Mouse (Mus musculus): ENCODE measurements around the gene Tspan13. TPM values are rescaled to one million over a fixed set of nuclear protein-coding genes. Genes with fewer than 3 reads are reported as not detected.

Gene Tspan13
- total RNA-seq, 2 experiments from 2014 or later, result 25.0 to 28.6 TPM

DNA sequence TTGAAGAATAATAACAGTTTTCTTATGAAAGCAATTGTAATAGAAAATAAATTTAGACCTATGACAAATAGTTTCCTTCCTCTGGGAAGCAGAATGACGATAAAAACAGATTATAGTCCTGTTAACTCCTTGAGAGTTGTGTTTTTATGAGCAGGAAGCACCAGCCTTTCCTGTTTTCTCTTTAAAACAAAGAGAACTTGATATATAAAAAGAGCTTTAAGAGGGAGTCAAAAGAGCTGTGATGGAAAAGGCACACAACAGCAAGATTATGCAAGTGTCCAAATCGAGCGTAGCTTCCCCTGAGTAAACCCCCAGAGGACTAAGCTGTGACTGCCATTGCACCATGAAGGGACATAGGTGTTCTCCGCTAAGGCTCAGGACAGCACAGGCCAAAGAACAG, 9.9 kb downstream of the Tspan13 start:
- DNase-seq (ENCODE audit: low spot score in 2 of 2), result no peak

DNA sequence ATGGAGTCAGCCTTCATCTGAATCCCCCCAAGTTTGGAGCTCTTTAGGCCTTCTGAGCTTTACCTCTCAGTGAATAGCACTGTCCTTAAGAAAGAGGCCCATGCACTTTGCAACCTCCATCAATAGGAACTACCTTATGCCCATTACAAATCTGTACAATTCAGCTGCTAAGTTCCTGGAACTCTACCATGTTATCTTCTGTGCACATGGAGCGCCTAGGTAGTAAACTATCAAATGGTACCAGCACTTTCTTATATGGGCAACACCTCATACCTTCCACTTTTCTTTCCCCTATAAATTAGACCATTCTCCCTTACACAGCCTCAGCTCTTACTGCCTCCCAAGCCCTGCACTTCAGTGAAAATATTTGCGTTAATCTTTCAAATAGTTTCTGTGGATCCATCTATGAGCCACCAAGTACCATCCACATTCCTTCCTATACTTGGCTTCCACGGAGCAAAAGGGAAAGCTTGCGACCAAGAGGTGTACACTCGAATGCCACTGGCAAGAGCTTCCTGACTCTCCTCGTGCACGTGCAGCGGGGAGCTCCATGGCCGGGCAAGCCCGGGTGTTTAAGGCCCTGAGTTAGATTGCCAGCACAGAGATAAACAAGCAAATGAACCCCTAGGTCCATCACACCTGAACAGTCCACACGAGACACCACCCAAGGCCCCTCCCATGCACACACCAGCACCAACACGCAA, 11.5 kb downstream of the Tspan13 start:
- DNase-seq (ENCODE audit: low spot score in 2 of 2), result no peak

DNA sequence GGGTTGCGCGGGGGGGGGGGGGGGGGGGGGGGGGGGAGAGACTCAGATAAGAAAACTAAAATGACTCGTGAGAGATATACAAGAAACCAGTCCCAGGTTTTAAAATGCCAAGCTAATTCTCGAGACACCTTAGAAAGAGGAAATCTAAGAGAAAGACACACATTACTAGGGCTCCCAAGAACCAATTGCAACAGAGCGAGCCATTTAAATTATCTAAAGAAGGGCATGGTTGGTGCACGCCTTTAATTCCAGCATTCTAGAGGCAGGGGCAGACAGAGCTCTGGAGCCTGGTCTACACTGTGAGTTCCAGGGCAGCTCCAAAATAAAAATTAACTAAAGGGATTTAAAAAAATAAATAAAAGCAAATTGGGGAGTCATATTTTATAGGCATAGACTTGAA, 12.6 kb downstream of the Tspan13 start:
- no peak for DNase-seq (ENCODE audit: low spot score in 2 of 2)

DNA sequence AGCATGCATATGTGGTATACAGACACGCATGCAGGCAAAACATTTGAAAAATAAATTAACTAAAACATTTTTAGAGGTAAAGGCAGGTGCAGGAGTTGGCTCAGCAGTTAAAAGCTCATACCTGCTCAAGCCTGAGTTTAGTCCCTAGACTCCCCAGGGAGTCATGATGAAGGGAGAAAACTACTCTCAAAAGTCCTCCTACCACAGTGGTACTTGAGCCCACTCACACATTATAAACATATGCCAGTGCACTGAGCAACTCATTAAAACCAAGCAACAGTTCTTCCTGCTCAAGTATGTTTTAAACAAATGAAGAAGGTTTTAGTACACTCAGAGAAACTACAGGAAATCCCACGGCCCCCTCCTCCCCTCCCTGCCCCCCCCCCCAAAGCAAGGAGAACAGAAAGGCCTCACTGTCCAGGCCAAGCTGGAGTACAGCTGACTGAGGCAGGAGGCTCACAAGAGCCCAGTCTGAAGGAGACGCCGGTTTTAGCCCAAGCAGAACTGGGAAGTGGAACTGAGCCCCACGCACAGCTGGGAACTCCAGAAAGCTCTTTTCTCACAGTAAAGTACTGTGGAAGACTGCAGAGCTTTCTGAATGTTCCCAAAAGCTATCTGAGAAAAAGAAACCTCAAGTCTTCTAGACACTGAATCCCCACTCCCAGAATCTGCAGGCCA, 13.2 kb downstream of the Tspan13 start:
- DNase-seq (ENCODE audit: low spot score in 2 of 2), result no peak

DNA sequence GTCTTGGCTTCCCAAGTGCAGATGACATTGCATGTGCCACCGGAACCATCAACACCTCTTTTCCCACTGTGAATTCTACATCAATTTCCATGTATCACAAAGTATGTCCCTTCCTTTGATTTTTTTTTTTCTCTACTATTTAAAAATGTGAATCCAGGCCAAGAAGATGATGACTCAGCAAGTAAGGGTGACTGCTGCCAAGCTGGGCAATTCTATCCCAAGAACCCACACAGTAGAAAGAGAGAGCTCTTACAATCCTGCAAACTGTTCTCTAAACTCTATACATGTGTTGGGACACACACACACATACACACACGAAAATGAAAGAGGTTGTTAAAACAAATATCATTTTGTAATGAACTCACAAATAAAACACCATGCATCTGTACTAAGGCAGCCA, 15.1 kb downstream of the Tspan13 start:
- no peak for DNase-seq (ENCODE audit: low spot score in 2 of 2)

DNA sequence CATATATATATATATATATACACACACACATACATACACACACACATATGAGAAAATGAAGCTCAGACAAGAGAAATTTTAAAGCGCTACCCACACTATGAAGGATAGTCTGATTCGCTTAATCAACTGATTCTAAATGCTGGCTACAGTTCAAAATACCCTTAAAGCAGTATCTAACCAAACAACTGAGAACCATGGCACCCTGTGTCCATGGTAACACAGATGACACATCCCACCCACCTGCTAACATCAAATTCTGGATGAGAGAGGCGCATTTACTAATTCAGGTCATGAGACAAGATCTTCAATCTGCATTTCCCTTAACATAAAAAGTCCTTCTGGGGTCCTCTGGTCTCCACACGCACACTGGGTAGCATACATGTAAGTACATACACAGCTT, 16.2 kb downstream of the Tspan13 start:
- no peak for DNase-seq (ENCODE audit: low spot score in 2 of 2)

DNA sequence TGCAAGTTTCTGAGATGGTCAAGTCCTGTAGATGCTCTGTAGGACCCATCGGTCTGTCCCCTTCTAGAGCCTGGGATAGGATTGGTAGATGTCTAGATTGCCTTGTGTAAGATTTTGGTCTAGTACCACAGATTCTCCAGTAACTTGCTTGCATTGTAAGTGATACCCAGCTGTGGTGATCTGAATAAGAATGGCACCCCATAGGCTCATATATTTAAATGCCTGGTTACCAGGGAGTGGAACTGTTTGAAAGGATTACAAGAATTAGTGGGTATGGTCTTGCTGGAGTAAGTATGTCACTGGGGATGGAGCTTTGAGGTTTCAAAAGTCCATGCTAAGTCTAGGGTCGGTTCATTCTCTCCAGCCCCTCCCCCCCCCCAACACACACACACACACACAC, 21.6 kb downstream of the Tspan13 start:
- DNase-seq (ENCODE audit: low spot score in 2 of 2), result no peak

DNA sequence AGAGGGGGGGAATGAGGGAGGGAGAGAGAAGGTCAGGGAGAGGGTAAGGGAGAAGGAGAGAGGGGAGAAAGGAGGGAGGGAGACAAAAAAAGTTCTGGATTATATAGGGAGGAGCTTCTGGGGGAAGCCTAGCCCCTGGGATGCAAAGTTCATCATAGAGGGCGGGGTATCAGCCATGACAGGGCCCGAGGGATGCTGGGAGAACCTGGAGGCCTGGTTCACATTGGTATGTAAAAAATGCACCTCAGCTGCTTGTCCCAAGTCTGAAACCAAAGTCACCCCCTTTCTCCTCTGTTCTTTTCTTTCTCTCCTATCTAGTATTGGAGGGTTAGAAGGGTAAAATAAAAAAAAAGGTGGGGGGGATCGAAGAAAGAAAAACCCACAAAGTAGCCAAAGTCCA, 22.2 kb downstream of the Tspan13 start:
- DNase-seq (ENCODE audit: low spot score in 2 of 2), result no peak

DNA sequence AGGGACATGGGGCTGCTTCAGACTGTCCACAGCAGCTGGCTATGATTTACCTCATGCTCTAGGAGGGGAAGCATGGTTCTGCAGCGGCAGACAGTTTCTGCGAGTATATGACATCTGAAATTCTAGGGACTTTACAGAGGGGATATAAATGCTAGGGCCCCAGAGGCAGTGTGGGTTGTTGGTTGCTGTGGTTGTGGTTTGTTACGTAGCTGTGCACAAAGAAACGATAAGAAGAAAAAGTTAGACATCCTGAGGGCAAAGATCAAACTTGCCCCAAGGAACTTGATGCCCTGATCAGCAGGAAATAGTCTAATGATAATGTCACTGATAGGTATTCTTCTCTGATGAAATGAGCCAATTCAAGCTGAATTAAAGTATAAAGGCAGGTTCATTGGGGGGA, 22.7 kb downstream of the Tspan13 start:
- no peak for DNase-seq (ENCODE audit: low spot score in 2 of 2)

DNA sequence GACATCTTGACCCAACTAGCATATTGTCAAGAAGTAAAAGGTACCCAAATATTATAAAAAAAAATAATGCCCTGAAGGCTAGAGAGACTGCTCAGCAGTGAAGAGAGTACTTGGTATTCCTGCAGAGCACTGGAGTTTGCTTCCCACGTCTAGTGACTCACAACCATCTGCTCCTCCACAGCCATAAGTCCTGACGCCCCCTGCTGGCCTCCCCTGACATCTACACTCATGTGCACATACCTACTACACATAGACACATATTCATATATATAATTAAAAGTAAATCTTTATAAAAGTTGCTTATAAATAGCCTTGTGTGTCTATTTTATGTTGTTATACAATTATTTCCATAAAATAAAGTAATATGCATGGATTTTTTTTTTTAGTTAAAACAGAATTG, 24.5 kb downstream of the Tspan13 start:
- DNase-seq (ENCODE audit: low spot score in 2 of 2), result no peak

DNA sequence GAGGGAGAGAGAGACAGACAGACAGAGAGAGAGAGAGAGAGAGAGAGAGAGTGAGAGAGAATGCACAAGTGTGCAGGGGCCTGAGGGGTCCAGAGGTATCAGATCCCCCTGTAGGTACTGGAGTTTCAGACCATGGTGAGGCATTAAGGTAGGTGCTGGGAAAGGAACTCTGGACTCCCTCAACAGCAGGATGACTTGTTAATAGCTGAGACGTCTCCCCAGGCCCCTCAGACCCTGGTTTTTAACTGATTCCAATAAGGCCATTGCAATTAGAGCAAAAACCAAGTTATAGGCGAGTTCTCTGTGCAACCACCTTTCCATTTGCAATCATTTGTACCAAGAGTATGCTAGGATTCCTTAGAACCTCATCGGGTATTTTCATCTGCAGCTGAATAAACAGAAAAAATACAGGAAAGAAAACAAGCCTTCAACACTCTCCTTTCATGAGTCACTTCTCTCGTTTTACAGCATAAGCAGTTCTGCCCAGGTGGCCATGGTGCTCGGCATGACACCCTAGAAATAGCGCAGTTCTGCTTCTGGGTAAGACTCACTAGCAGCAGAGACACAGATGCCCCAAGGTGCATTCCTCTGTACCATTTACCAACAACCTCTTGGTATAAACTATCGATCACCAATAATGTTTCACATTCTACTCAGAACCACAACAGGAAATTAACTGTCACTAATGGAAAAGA, 28.9 kb downstream of the Tspan13 start:
- no peak for DNase-seq (ENCODE audit: low spot score in 2 of 2)

DNA sequence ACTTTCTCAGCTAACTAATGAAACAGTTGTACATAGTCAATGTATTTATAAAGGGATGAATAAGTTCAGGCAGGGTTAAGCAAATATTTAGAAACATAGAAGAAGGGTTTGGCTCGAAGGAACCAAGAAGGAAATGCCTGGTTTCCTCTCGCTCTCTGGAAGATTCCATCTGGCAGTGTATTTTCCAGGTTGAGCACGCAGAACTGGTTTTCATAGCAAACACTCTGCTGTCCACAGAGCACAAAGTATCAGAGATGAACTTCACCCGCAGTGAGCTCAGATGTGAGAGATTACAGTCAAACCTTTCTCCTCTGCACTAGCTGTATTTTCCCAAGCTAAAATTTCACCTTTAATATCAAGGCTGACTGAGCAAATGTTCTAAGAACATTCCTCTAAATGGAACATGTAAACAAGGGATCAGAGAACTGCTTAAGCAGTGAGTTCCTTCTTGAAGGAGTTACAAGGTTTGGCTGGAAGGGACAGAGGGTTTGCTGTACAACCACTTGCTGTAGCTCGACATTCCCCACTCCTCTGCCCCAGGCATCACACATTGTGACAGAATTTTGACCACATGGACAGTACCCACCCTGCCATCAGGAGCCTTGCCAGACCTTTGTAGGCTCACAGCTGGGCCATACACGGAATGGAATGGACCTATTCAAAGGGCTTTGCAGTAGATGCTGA, 33.8 kb downstream of the Tspan13 start:
- DNase-seq (ENCODE audit: low spot score in 2 of 2), result no peak

DNA sequence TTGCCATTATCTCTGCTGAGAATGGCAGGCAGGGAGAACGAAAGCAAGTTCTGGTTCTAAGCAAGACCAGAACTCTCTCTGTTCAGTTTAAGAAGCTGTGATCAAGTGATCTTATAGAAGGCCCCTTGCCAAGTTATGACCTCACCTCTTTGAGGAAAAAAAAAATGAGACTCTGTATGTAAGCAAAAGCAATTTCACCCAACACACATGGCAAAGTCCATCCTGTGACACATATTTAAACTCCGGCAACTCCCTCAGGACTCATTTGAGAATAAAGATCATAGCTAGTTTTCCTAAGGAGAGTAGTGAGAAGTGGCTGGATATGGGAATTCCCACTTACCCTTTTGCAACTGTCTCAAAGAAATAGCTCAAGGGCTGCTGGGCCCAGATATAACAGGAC, 34.7 kb downstream of the Tspan13 start:
- no peak for DNase-seq (ENCODE audit: low spot score in 2 of 2)

DNA sequence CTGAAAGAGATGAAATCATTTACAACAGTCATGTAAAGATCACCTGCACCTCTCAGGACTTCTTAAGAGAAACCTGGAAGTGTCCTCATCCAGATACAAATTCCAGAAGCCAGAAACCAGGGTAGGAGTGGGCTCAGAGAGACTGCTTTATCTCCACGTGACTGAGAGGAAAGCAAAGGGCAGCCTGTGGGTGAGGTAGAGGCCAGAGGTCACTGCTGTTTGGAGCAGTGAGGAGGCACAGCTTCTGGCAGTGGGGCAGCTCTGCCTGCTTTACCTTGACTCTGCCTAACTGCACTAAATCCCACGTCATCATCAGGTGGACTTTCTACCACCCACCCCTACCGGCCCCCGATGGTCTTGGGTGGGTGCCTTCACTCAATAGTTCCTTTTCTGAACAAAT, 37.6 kb downstream of the Tspan13 start:
- DNase-seq (ENCODE audit: low spot score in 2 of 2), result no peak

DNA sequence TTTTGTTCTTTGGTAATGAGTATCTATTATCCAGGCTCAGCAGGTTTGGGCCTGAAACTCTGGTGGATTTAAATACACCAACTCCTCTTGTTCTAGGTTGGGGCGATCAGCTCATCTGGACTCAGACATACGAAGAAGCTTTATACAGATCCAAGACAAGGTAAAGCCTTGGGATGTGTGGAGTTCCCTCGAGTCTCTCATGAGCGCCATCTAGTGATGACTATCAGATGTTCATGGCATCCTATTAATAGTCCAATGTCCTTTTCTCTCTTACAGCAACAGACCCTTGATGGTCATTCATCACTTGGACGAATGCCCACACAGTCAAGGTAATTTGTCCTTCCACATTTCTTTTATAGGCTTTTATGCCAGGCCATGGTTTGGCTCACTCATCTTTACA, 46.5 kb downstream of the Tspan13 start:
- peak in 1 of 2 experiments; percentile 8 for DNase-seq (ENCODE audit: low spot score in 2 of 2)

DNA sequence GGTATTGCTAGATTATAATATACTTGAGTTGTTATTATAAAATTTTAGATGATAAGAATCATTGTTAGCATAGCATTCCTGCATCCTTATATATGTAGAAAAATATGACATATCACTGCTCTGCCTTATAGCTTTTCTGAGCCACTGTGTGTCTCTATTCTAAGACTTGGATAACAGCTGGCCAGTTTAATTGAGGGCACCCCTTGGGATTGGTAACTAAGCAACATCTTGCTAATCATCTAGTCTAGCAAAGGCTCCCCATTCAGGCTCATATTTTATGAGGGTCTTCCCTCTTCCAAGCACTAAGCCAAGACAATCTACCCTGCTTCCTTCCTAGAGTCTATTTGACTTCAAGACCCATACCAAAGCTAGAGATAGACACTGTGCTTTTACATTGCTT, 48.2 kb downstream of the Tspan13 start:
- DNase-seq (ENCODE audit: low spot score in 2 of 2), result no peak

DNA sequence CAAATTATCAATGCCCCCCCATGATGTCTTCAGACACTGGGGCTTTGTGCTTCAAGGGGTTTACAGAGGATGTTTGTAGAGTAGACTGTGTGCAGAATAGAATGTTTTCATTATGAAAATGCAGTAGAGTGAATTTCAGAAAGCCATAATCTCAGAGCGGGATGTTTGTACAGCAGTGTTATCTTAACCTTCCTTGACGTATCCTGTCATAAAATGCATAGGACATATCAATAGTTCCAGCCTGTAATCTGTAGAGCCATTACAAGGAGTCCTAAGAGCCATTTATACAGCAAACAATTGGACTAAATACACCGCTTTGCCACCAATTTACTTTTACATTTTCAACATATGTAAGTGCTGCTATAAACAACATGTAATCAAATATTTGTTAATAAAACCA, 48.7 kb downstream of the Tspan13 start:
- no peak for DNase-seq (ENCODE audit: low spot score in 2 of 2)

DNA sequence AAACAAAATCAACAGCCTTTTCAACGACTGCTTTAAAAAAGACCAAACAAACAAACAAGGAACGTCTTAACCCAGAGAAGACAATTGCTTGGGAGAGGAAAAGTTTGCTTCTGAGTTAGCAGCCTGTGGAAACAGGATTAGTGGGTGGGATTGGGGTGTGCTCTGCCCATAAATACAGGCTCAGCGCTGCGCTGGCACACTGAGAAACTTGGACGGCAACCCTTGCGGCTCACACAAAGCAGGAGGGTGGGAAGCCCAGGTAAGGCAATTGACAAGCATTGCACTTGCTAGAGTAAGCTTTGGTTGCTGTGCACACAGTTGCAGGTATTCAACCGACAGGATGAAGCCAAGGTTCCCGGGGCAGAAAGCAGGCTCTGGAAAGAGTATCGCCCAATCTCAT, 49.6 kb downstream of the Tspan13 start, which contains the start of gene Agr2:
TSS of gene Agr2 (plus strand) at position 197 of the 400 bp plus-strand sequence.
- no peak for DNase-seq (ENCODE audit: low spot score in 2 of 2)

DNA sequence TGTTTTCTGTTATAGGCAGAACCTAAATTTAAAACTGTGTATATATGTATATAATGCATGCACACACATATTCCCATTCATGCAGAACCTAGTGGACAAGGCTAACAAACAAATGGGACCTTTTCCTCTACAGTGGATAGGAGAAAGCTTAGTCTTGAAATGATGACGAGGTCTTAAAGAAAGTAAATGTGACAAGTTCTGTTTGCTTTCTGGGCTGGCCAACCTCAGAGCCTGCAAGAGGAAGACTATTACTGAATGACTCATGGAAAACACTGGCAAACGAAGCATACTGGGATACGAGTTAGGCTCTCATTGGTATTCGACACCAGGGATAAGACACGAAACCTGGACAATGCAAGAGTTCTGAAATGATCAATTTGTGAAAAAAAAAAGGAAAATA, 57.6 kb downstream of the Tspan13 start:
- DNase-seq (ENCODE audit: low spot score in 2 of 2), result no peak

DNA sequence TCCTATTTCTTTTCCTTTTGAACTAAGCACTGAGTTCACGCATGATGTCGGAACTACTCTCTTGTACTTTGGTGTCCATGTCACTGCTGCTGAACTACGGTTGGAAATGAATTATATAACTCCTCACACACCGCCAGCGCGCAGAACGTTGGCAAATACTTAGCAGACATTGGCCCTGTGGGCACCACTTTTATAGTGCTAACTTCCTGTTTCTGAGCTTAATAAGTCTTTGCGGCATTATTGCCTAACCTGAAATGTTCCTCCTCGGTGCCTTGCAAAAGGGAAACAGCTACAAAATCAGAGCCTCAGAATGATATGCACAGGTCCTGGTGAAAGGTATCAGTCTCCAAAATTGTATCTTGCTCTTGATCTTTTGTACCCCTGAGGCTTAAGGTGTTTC, 58.8 kb downstream of the Tspan13 start:
- no peak for DNase-seq (ENCODE audit: low spot score in 2 of 2)

DNA sequence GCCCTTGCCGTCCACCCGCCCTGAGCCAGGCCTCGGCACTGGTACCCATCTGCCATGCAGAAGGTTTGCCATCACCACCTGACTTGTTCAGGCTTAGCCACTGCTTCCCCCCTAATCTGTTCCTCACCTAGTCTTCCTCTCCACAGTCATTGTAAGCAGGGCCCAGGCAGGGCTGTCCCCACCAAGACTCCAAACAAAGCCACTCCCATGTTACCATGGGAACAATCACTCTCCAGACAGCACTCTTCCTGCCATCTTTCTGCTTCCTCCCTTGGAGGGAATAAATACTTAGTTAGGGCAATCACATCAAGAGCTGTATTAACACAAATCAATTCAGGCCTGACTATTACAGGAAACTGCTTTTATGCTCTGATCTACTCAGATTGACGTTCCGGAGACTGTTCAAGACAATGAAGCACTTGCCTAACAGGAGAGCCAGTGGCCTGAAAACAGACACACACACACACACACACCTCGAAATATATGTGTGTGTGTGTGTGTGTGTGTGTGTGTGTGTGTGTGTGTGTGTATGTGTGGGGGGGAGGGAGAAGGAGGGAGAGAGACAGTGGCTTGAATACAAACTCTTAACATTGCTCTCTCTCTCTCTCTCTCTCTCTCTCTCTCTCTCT, 60.5 kb downstream of the Tspan13 start:
- DNase-seq (ENCODE audit: low spot score in 2 of 2), result no peak

All from adrenal gland, postnatal 4 days (tissue).